Mouse (Mus musculus): ENCODE measurements at regions not wholly inside any gene's neighbourhood (a gene's known extent, or its start where the extent isn't known, plus 50 kb on each side); places are given as distances from the start of the nearest gene placed in this dataset.

DNA sequence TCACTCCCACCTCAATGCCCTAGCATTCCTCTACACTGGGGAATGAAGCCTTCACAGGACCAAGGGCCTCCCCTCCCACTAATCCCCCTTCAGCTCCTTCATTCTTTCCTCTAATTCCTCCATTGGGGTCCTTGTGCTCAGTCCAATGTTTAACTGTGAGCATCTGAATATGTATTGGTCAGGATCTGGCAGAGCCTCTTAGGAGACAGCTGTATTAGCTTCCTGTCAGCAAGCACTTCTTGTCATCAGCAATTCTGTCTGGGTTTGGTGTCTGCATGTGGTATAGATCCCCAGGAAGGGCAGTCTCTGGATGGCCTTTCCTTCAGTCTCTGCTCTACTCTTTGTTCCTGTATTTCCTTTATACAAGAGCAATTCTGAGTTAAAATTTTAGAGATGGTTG lies 426.8 kb upstream of the 2610001J05Rik start:
- DNase-seq: no peak

DNA sequence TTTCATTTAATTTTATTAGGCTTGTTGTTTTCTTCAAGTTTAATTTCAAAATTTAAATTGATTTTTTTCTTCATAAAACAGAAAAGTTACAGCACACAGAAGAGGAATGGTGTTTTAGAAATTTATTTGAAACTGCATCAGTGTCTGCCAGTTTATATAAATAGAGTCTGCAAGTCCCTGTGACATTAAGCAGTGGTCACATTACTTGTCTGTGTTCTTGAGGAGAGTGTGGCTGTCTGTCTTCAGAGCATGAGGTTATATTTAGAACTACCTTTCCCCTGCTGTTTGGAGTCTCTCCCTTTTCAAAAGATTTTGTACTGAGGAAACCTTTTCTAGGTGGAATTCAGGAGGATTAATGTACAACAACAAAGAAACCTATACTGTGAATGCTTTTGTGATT lies 426.1 kb upstream of the 2610001J05Rik start:
- DNase-seq: no peak

DNA sequence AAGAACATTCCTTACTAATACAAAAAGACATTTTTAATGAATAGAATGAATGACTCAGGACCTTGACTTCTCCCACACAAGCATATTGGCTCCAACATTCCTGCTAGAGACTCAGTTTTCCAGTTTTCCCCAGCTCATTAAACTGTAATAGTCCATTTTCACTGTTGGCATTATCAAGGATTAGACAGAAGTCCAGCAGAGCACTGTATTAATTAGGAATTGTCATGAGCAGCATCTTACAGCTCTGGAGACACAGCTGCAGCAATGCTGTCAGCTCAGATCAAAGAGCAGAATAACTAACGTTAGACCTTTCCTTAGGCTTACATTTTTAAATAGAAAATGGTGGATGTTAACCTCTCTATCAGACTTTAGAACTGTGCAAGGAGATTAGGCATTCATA lies 419.5 kb upstream of the 2610001J05Rik start:
- no peak for DNase-seq

DNA sequence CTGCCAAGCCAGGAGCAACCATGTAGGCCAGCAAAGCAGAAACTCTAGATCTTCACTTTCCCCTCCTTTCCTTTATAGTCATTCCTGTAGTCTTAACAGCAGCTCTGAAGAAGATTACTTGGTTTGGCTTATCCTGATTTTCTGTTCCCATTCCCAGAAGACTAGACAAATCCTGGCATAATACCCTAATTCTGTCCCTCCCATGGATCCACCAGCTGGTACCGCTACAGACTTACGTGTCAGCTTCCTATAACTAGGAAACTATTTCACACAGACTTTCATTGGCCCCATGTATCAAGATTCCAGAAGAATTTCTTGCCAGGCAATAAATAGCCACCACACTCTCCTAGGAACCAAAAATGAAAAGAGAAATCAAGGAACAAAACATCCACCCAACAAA lies 410.2 kb upstream of the 2610001J05Rik start:
- DNase-seq: peak; percentile 30 to 31

DNA sequence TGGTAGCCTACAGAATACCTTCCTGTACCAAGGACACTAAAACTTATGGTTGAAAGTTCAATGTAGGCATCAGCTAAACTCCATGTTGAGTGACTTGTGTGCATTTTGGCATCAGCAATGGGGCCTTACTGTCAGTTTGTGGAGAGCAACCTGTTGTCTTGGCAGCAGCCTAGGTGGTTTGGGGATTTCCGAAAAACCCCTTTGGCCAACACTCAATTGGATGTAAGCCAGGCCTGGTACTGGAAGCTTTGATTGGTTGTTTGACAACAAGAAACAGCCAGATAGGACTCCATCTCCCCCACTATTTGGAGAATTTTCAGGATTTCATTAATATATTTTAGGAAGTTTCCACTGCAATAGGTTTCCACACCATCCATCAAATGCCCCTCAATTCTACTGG lies 390.6 kb upstream of the 2610001J05Rik start:
- no peak for DNase-seq

DNA sequence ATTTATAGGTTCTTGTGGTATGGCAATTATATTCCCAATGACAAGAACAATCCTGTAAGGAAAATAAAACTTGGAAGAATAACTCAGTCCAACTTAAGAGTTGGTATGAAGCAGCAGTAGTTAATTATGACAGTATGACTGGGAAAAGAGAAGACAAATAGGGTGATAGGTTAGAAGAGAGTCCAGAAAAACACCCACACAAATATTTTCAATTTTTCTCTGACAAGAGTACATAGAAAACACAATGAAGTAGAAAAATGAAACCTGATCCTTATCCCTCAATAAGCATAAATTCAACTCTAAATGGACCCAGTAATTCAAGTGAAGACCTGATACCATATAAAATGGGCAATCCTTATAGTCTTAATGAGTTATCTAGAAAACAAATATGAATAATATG lies 369.0 kb upstream of the 2610001J05Rik start:
- DNase-seq: no peak

DNA sequence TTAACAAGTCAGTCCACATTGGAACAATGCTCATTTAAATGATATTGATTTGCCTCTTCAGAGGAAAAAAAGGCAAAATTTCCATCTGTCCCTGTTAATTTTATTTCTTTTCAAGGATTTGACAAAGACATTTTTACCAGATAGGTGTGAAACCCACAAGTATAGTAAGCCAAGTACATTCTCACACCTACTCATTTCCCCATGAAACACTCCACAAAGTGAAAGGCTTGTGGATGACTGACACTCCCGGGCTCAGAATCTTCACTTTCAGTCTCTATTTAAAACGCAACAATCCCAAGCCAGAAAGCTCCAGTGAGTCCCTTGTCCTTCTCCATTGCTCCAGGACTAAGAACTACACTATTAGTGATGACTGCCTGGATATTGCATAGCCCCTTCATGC lies 367.8 kb upstream of the 2610001J05Rik start:
- no peak for DNase-seq

DNA sequence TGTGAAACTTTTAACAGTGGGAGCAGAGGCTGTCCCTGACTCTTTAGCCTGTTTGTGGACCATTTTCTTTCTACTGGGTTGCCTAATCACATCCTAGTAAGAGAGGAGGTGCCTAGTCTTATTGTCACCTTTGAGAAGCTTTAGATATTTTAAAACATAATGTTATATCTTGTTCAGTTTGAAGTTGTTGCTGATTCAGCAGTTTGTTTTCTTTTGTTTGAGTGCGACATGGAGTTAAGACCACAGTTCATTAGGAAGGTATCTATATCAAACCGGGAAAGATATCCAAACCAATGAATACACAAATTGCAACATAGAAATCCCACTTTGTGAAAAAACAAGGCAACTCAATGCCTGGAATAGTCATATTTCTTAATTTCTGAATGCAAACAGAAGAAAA lies 359.5 kb upstream of the 2610001J05Rik start:
- DNase-seq: no peak

DNA sequence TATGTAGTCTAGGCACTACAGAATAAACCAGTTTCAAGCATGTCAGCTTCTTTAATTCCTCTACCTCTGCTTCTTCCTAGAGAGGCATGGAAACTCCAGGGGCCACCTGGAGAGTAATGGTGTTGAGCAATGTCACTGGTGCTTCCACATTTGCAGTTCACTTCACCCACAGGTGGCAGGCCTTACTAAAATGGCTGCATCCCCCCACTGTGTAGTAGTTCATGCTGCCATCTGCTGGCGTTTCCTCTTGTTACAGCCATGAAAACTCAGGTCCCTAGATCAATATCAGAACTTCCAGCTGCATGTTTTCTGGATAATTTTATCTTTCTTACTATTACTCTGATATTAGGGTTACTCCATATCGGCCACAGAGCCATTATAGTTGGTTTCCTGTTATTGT lies 336.2 kb upstream of the 2610001J05Rik start:
- DNase-seq: peak; percentile 63

DNA sequence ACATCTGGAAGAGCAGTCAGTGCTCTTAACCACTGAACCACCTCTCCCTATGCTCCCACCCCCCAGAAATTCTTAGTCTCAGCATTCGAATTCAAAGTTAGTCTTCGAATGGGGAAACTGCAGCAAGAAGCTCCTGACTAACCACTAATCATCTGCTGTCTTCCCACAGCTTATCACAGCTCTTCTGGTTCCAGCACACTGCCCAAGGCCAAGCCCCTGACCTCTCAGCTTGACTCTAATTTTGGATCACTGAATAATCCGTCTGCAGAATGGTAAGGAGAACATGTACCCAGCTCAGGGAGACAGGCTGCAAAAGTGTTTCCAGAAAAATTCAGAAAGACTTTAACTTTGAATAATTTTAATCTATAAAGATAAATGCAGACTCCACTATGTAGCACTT lies 325.8 kb upstream of the 2610001J05Rik start:
- no peak for DNase-seq

DNA sequence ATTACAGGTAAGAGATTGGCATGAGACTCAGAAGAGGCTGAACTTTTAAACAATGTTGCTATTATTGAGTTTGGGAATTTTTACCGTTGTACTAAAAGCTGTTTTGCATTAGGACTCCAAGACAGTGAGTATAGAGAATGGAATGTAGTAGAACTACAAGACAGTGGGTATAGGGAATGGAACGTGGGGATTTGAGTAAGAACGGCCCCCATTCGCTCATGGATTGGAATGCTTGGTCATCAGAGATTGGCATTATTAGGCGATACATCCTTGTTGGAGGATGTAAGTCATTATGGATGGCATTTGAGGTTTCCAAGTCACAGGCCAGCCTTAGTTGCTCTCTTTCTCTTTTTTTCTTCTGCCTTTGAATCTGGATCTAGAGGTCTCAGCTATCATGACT lies 324.0 kb upstream of the 2610001J05Rik start:
- DNase-seq: no peak

DNA sequence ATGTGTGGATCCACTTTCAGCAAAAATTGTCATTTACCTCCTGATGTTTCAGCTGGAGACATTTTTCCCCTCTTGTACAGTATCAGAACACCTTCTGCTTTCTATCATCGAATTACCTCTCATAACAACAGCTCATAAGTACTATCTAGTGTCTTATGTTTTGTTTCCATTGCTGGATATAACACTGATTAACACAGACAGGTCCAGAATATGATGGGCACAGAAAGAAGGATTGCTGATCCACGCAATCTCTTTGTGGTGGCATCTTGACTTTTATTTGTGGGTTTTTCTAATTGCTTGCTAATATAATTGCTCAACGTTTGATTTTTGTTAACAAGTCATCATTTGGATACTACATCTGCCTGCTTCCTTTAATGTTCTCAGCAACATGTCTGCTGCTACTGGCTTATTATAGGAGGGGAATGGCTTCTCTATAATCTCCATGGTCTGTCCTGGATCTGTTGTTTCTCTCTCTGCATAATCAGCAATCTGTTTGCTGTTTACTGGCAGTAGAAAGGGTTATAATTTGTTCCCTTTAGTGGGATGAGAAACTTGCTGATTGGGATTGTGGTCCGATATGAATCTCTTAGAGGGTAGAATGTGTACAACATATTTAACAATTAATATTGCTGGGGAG lies 320.2 kb upstream of the 2610001J05Rik start:
- DNase-seq: no peak

DNA sequence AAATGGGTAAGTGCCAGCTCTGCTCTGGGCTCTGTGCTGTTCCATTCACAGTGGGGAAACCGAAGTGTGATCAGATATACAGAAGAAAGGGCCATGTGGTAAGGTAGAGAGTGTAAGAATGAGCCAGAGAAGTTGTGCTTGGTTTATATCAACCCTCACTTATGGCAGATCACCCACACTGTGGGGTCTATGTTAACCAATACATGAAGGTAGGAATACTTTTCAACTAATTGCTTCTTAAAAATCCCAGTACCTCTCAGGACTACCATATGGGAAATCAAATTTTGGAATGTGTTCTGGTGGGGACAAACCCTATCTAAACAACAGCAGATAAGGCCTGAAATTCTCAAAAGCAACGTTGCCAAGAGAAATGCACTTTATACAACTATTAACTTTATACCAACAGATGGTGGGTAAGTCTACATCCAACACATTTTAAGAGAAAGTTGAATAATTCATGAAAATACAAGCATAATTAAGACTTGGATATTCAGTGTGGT lies 314.7 kb upstream of the 2610001J05Rik start:
- no peak for DNase-seq

DNA sequence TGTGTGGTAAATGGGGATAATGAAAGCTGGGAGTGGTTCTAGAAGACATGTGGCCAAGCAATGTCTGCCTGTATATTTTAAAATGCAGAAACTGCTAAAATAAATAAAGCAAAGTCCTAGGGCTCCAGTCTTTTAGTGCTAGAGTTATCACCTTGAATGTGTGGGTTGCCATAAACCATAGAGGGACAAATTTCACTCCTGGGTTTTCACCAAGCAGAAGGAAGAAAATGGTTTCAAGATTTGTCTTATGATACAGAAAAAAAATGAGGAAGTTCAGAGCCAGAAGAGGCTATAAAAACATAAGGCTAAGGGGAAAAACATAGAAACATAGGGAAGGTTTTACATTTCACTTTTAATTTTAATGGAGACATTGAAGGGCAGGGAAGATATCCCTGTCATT lies 276.1 kb upstream of the 2610001J05Rik start:
- no peak for DNase-seq

DNA sequence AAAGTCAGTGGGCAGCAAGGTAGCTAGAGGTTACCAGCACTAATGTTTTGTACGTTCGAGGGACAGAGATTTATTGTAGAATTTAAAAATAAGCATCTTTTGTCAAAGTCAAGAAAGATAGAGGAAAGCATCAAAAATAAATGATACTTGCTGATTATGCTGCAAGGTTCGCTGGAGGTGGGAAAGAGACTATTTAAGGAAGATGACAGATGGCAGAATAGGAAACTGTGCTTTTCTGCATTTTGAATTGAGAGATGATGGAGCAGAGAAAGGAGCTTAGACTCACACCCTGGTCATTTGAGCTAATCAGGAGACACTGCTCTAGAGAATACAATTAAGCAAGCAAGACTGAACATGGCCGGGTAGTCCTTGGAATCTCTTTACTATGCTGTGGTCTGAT lies 275.1 kb upstream of the 2610001J05Rik start:
- no peak for DNase-seq

DNA sequence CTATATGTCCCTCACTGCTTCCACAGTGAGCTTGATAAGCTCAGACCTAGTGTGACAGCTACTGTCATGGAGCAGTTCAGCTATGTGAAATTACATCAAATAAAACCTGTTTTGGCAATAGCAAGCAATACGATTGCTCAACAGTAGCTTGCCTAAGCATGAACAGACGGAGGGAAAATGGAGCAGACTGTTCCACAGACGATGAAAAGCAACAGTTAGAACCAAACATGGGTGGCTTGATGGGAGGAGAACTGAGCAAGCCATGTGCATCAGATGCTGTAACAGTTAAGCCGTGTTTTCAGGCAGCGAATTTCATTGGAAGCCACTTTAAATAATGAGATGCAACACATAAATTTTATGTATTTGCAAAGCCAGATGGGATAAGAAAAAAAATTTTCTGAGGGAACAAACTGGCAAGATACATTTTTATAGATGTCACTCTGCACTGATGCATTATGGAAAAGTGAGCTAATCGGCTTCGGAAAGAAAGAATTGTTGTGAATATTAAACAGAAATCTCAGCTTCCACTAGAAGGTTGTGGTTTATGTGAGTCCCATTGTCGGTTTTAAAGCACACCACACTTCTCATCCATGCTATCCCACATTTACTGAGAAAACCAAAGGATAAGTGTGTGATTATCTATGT lies 270.9 kb upstream of the 2610001J05Rik start:
- no peak for DNase-seq

DNA sequence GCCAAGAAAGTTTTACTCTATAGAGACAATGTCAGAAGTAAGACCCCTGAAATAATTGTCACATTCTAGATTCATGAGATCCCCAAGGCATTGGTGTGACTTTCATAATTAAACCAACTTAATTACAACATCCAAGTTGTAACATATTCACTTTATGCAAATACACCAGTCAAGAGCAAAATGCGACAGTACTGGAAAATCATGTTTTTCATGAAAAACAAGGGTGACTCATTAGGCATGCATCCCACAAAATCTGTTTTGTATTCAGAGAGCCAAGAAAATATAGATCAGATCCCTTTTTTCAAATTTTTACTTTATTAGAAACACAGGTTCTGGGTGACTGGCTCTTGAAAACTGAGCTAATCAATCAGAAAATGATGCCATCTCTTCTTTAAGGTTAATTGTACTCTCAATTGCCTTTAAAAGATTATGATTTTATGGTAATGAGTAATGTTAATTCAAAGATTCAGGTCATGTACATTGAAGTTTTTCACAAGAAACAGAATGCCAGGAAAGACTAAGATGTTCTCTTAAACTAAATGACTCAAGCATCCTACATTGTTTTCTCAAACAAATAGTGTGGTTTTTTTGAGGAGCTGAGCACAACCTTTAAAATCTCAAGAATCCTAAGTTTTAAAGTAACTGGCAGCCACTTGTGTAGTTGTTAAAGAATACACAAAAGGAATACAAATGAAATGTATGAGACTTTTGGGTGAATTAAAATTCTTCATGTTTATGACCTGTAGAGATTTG lies 259.2 kb upstream of the 2610001J05Rik start:
- no peak for DNase-seq

DNA sequence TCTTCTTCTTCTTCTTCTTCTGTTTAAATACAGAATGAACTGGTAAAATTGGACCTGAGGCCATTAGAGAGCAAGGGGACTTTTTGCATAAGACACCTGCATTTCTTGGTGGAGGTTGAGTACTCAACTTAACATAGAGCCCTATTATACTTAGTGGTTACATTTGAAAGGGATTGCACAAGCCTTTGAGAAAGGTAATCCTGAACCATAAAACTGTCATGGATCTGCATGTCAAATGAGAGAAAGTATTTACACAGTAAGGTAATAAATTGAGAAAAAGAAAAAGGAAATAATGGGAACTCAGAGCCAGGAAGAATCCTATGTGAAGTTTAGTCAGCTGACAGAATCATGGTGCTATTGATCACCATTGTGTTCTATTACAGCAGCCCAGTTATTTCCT lies 258.1 kb upstream of the 2610001J05Rik start:
- DNase-seq: no peak

DNA sequence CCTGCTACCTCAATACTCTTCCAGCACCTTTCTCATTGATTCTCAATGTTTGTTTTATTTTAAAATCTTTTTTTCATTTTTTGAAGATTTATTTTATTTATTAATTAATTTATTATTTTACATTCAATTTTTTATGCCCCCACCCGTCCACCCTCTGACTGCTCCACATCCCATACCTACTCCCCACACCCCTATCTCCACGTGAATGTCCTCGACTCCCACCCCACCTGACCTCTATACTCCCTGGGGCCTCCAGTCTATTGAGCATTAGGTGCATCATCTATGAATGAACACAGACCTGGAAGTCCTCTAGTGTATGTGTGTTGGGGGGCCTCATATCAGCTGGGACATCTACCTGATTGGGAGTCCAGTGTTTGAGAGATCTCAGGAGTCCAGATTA lies 251.0 kb upstream of the 2610001J05Rik start:
- no peak for DNase-seq

DNA sequence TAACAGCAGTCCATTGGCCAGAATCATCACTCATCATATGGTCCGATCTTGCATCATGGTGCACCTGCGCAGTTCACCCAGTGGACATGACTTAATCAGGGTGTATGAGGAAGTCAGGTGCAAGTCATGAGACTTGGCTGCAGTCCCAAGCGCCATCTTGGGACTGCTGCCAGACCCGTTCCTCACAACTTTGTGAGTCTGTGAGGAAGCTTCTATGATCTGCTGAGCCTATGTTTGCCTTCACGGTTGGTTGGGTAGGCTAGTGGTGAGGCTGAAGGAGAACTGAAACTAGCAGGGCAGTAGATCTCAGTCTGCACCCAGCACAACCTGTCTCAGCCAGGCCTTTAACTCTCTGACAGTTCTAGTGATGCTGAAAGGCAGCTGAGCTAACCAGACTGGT lies 250.2 kb upstream of the 2610001J05Rik start:
- DNase-seq: no peak

DNA sequence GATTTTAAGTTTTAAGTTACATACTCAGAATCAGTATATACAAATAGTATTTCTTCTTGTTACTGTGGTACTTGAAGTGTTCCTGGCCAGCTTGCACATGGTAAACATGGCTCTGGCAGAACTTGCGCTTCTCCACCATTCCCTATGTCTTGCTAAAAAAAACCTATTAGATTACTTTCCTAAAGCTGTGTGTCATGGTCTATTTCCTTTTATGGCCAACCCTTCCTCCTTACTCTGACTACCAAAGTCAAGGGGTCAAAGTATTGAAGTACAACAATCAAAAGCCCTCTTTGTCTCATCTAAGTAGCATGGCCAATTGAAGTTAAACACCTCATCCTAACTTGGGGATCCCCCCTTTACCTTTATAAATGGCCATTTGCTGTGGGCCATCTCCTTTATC lies 223.6 kb upstream of the 2610001J05Rik start:
- no peak for DNase-seq

DNA sequence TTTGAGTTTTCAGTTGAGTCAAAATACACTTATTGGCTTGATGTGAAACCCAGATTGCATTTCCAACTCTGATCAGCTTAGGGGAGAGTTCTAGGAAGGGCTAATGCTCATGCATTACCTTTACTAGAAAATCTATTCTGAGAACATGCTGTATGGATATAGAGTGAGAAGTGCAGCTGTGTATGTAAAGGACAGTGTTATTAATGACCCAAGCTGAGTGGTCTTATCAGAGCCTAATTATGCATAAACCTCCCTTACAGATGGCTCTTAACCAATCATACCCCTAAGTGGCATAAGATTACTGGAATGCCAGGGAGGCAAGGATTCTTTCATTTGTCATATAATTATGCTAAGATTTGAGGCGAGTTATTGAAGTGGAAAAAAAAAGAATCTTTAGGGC lies 210.6 kb upstream of the 2610001J05Rik start:
- DNase-seq: no peak

DNA sequence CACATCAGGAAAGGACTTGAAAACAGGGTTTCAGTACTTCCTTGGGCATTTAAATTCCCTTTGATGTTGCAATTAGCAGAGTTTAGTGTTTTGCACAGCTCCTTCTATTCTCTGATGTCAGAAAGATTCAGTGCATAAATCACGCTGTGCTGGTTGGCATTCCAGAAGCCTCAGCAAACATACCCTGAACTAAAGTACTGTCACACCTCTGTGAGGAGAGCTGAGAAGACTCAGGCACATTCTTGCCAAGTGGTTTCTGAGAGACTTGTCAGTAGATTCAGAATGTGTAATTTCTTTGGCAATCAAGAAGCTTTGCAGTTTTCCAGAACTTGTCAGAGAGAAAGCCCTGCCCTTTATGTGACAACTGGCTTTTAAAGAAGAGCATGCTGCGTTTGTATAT lies 192.4 kb upstream of the 2610001J05Rik start:
- DNase-seq: no peak

DNA sequence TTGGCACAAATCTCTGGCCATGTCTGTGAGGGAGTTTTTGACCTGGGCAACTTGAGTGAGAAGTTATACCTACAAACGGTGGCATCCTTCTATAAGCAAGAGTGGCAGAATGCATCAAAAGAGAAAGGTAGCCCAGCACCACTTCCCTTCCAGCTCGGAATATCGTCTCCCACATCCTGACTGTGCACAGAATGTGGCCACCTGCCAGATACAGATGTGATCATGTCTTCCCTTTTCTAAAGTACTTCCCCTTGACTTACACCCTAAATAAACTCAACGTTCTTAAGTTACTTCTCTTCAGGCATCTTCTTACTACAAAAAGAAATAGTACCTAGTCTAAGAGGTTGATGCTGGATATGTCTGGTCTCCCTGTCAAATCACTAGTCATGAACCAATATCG lies 175.2 kb upstream of the 2610001J05Rik start:
- DNase-seq: no peak
